Mouse (Mus musculus) cerebellum, postnatal 4 days (tissue): ENCODE measurements around the gene Xrcc2.

Experiments
- DNase-seq, 2 experiments: peaks; one replicate each; pipeline ENCODE4 v3.0.0; 2022; ENCODE audit warnings: low spot score in 2 of 2, mixed read lengths in 1 of 2

The Xrcc2 gene

DNA sequence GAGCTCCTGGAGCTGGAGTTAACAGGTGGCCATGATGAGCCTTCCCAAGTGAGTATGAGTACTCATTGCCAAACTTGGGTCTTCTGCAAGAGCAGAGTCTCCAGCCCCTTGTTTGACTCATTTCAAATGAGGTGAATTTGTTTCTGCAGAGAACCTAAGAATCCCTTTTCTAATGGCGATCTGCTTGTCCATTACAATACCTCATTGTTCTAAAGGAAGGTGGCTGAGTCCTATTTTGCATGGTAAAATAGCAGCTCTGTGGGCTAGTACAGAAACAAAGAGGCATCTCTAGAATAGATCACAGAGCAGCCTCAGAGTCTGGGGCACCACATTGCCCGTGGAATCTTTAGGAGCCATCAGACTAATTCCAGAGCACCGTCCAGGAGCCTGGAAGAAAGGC lies 34.6 kb downstream of the Xrcc2 start:
- no peak for DNase-seq

GRCm38 (mm10) chr5:25668306-25668705 lies 37.3 kb downstream of the Xrcc2 start:
- DNase-seq = no peak

DNA sequence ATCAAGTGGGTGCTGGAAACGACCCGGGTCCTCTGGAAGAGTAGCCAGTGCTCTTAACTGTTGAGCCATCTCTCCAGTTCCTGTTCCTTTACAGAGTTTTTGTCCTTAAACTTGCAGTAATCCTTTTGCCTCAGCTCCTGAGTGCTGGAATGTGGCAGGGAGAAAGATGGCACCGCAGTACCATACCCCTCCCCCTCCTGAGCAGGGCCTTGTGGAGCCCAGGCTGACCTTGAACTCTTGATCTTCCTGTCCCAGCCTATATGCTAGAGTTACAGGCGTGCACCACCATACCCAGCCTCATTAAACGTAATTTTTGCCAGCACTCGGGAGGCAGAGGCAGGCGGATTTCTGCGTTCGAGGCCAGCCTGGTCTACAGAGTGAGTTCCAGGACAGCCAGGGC lies 38.9 kb downstream of the Xrcc2 start:
- no peak for DNase-seq

- peak in 1 of 2 experiments; percentile 16 for DNase-seq
Observed at GRCm38 (mm10) chr5:25666108-25666507, 39.5 kb downstream of the Xrcc2 start.

DNA sequence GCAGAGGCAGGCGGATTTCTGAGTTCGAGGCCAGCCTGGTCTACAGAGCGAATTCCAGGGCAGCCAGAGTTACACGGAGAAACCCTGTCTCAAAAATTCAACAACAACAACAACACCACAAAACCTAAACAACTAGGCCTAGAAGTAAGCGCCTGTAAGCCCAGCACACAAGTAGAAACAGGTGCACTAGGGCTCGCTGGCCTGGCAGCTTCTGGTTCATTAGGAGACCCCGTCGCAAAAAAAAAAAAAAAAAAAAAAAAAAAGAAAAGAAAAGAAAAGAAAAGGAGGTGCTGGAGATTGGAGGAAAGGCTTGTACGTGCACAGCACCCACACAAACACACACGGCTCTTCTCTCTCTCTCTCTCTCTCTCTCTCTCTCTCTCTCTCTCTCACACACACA lies 40.1 kb downstream of the Xrcc2 start:
- DNase-seq = no peak

DNA sequence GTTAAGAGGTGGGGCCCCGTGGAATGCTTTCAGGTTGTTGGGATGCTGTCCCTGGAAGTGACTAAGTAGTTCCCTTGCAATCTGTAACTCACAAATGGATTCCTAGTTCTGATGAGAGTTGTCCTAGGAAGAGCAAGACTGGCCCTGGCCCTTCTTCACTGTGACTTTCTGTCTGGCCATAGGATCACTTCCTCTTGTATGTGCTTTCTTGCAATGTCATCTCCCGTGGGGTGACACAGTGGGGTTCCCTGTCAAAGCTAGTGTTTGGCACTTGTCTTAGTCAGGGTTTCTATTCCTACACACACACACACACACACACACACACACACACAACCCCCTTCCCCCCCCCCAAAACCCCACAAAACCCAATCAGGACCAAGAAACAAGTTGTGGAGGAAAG lies 42.5 kb downstream of the Xrcc2 start:
- DNase-seq = no peak

DNA sequence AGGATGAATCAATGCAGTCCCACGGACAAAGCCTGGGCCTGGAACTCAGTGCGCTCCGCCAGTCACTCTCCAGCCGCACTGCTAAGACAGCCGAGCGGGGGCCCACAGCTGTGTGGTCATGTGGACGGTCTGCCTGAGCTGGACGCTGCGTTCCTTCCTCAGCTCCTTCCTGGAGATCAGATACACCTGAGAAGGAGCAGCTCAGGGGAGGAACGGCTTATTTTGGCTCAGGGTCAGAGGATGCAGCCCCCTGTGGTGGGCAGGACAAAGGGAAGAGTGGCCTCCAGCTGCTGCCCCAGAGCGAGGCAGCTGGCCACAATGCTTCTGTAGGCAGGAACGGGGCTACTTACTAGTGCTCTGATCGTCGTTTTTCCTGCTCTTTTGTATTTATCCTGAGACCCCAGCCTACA lies 51.0 kb downstream of the Xrcc2 start:
- DNase-seq = peak in 1 of 2 experiments; percentile 10

- no peak for DNase-seq
Observed at GRCm38 (mm10) chr5:25653377-25653776, 52.2 kb downstream of the Xrcc2 start.

DNA sequence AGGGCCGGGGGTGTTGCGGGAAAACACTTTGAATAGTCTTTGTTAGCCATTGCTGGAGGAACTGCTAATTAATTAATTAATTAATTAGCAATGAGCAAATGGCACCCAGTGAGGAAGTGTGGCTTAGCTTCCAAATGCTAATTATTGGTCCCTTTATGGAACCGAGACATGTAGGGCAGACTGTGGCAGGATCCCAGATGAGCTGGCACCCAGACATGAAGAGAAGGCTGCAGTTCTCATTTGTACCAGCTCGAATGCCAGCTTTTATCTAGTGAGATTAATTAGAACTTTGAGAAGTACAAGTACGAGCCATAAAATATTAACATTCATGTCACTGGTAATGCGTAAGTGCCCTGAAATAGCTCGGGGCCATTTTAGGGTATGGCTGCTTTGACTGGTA lies 53.2 kb downstream of the Xrcc2 start:
- DNase-seq = no peak

DNA sequence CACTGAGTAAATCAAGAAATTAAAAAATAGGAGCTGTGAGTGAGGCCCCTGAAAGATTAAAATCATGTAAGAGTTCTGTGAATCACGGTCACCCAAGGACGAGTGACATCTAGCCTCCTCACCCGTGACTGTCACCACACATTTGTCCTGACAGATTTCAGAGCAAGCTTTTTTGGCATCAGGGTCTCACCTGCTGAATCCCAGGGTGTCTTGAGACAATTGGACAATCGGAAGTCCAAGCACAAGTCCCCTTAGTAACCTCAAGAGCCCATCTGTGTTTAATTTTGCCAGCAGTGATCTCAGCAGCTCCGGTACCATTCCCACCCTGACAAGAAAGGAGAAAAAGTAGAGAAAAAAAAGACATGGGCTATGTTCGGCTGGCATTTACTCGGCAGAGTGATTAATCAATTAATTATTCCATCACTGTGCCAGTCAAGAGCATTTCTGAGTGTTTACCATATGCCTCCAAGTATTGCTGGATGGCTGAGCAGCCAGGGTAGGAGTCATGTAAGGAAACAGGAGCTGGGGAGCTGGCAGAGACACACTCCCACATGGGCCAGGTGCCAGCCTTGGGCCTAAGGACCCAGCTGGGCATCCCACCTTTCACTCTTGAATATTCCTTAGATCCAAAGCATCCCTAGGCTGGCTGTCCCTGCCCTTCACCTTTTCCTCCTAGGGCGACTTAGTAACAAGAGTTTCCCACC lies 59.8 kb downstream of the Xrcc2 start:
- DNase-seq = peak in 1 of 2 experiments; percentile 69

DNA sequence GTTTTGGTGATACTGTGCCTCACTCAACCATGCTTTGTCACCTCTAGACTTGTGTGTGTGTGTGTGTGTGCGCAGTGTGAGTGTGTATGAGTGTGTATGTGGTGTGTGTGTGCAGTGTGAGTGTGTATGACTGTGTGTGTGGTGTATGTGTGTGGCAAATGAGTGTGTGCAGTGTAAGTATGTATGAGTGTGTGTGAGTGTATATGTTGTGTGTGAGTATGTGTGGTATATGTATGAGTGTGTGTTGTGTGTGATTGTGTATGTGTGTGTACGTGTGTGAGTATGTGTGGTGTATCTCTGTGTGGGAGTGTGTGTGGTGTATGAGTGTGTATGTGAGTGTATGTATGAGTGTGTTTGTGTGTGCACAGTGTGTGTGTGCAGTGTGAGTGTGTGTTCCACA lies 61.1 kb downstream of the Xrcc2 start:
- no peak for DNase-seq

- DNase-seq = no peak
Observed at GRCm38 (mm10) chr5:25642741-25643140, 62.9 kb downstream of the Xrcc2 start.
